Mouse (Mus musculus) forebrain, postnatal 0 days (tissue): ENCODE results near the gene Wwc2. TPM values are rescaled to one million over a fixed set of nuclear protein-coding genes. Genes with fewer than 3 reads are reported as not detected.
"Not testable (repeated sequence)": the region's sequence is repeated elsewhere in the genome, so short reads cannot be mapped to it uniquely, and the experiment has no call there.

ENCODE experiments used
- ATAC-seq: fragments of 200-750 bp; cut with Nextera tagmentation; 2 replicates; pipeline ENCODE4 v1.8.0; 2017; ENCODE audit warnings: mild to moderate bottlenecking, moderate library complexity
- DNase-seq: peaks from one replicate; pipeline ENCODE4 v3.0.0-alpha.2; 2015
- H3K27ac ChIP-seq: fragments of 300-500 bp; sonication (generic); 2 replicates; pipeline ENCODE4 v1.5.1; 2014; ENCODE audit warnings: low read depth, mild to moderate bottlenecking, antibody characterized with exemption, low read length, moderate library complexity, mixed read lengths
- H3K27me3 ChIP-seq: fragments of 300-500 bp; sonication (generic); 2 replicates; pipeline ENCODE4 v1.6.1; 2014; ENCODE audit warnings: mild to moderate bottlenecking, low read length, mixed read lengths; ENCODE audit not compliant: insufficient read depth
- H3K36me3 ChIP-seq: fragments of 300-500 bp; sonication (generic); 2 replicates; pipeline ENCODE4 v1.6.1; 2014; ENCODE audit warnings: mild to moderate bottlenecking, moderate library complexity; ENCODE audit not compliant: insufficient read depth
- H3K4me1 ChIP-seq: fragments of 300-500 bp; sonication (generic); 2 replicates; pipeline ENCODE4 v1.6.1; 2014; ENCODE audit warnings: antibody characterized with exemption; ENCODE audit not compliant: insufficient read depth
- H3K4me2 ChIP-seq: fragments of 300-500 bp; sonication (generic); 2 replicates; pipeline ENCODE4 v1.6.1; 2014; ENCODE audit warnings: low read depth, mild to moderate bottlenecking, moderate library complexity
- H3K4me3 ChIP-seq: fragments of 300-500 bp; sonication (generic); 2 replicates; pipeline ENCODE4 v1.5.1; 2014; ENCODE audit warnings: low read depth, low read length, mixed read lengths
- H3K9ac ChIP-seq: fragments of 300-500 bp; sonication (generic); 2 replicates; pipeline ENCODE4 v1.6.1; 2014; ENCODE audit warnings: mild to moderate bottlenecking
- H3K9me3 ChIP-seq: fragments of 300-500 bp; sonication (generic); 2 replicates; pipeline ENCODE4 v1.6.1; 2016; ENCODE audit warnings: low read length
- CTCF ChIP-seq: sonication (generic); IDR thresholded peaks from 2 replicates; pipeline ENCODE4 v1.5.1; 2016; ENCODE audit warnings: antibody characterized with exemption, control low read depth, low read depth
- WGBS: fragments of 180-500 bp; shearing (Covaris S2); extraction: QIAGEN DNeasy Blood & Tissue Kit; methylation state at CpG from one replicate; pipeline ENCODE4 v1.1.7; 2014; 5-methylcytosine and 5-hydroxymethylcytosine counted together
- polyA plus RNA-seq: library from polyadenylated mRNA; unstranded; fragments of >200 nt; fragmentation: Nextera tagmentation; extraction: Ambion mirVana; gene quantifications from 2 replicates; pipeline ENCODE4 v1.2.1, GENCODE M21; 2015
- total RNA-seq: library from RNA; depleted of rRNA; stranded (reverse); fragments of >200 nt; gene quantifications from 2 replicates; pipeline ENCODE4 v1.2.3, GENCODE M21; 2014

Wwc2 gene
- total and polyA plus RNA-seq, 2 experiments from 2014 or later = 4.7 to 8.4 TPM

GRCm38 (mm10) chr8:47833944-47834343 lies 156.8 kb downstream of the Wwc2 start:
- ATAC-seq (no peak), DNase-seq (no peak)
- WGBS = 62% methylated on average over 1 of the region's 1 CpGs
- H3K27ac ChIP-seq = no peak overlapping the region
- no peak overlapping the region for H3K9ac ChIP-seq
- no peaks in the 10 kb centered on the region for H3K4me1 ChIP-seq
- no peak overlapping the region for H3K4me3 ChIP-seq
- H3K4me2 ChIP-seq = no peak overlapping the region
- no peak for TF ChIP-seq CTCF
- H3K9me3 ChIP-seq = no peaks in the 10 kb centered on the region
- no peaks in the 10 kb centered on the region for H3K27me3 ChIP-seq
- 0 out of 2 replicates have a peak, but pooled peaks cover 2% of the 10 kb centered on the region for H3K36me3 ChIP-seq

GRCm38 (mm10) chr8:47832616-47833015 lies 158.1 kb downstream of the Wwc2 start:
- no peak for DNase-seq
- H3K27ac ChIP-seq = no peak overlapping the region
- no peaks in the 10 kb centered on the region for H3K27me3 ChIP-seq
- no peak overlapping the region for H3K9ac ChIP-seq
- no peak overlapping the region for H3K4me3 ChIP-seq
- no peak overlapping the region for H3K4me2 ChIP-seq
- no peak for ATAC-seq
- no peaks in the 10 kb centered on the region for H3K9me3 ChIP-seq
- 0 out of 2 replicates have a peak, but pooled peaks cover 2% of the 10 kb centered on the region for H3K36me3 ChIP-seq
- no peaks in the 10 kb centered on the region for H3K4me1 ChIP-seq
- WGBS = 61% methylated on average over 6 of the region's 6 CpGs
- TF ChIP-seq CTCF = no peak

GRCm38 (mm10) chr8:47826911-47827310 lies 163.8 kb downstream of the Wwc2 start:
- Histone ChIP-seq H3K4me3 (no peak overlapping the region), H3K4me2 (no peak overlapping the region), H3K9ac (no peak overlapping the region), H3K9me3 (no peaks in the 10 kb centered on the region), H3K4me1 (no peaks in the 10 kb centered on the region), H3K27ac (no peak overlapping the region), H3K36me3 (0 out of 2 replicates have a peak, but pooled peaks cover 2% of the 10 kb centered on the region), H3K27me3 (no peaks in the 10 kb centered on the region)
- ATAC-seq (no peak), DNase-seq (no peak)
- 85% methylated on average over 9 of the region's 9 CpGs for WGBS
- no peak for TF ChIP-seq CTCF

- Histone ChIP-seq H3K36me3 (no peaks in the 10 kb centered on the region), H3K27ac (no peak overlapping the region), H3K9ac (no peak overlapping the region), H3K4me3 (no peak overlapping the region), H3K27me3 (no peaks in the 10 kb centered on the region), H3K4me1 (no peaks in the 10 kb centered on the region), H3K9me3 (no peaks in the 10 kb centered on the region), H3K4me2 (no peak overlapping the region)
- TF ChIP-seq CTCF = no peak
- DNase-seq (no peak), ATAC-seq (no peak)
- WGBS = 39% methylated on average over 5 of the region's 5 CpGs
Observed at GRCm38 (mm10) chr8:47825596-47825995, 165.1 kb downstream of the Wwc2 start.

- no peak for TF ChIP-seq CTCF
- WGBS = 15% methylated on average over 13 of the region's 13 CpGs
- peak; percentile 8 for DNase-seq
Observed at GRCm38 (mm10) chr8:47824182-47824581, 166.5 kb downstream of the Wwc2 start, which contains the start of gene Cldn22. Gene Cldn22, plus strand, starts transcription at chr8:47824482.

GRCm38 (mm10) chr8:47823777-47824176 lies 166.9 kb downstream of the Wwc2 start:
- H3K4me3 ChIP-seq = no peak overlapping the region
- peak; percentile 3 for DNase-seq
- no peak for ATAC-seq

More at GRCm38 (mm10) chr8:47824182-47824581, 166.5 kb downstream of the Wwc2 start, which contains the start of gene Cldn22:
- Histone ChIP-seq H3K4me1 (no peaks in the 10 kb centered on the region), H3K27me3 (no peaks in the 10 kb centered on the region), H3K4me3 (no peak within 1 kb of the TSS), H3K27ac (no peak within 1 kb of the TSS), H3K36me3 (no peaks in the 10 kb centered on the region), H3K9ac (no peak within 1 kb of the TSS), H3K4me2 (no peak within 1 kb of the TSS), H3K9me3 (no peaks in the 10 kb centered on the region)
- 0 out of 2 replicates have a peak, but pooled peaks have one; percentile 29 for ATAC-seq

GRCm38 (mm10) chr8:47822541-47822940 lies 168.2 kb downstream of the Wwc2 start:
- DNase-seq, H3K27ac ChIP-seq, H3K27me3 ChIP-seq, H3K4me2 ChIP-seq, H3K36me3 ChIP-seq, H3K4me1 ChIP-seq, H3K9ac ChIP-seq, H3K9me3 ChIP-seq, ATAC-seq, H3K4me3 ChIP-seq: not testable (repeated sequence)
- WGBS = 84% methylated on average over 7 of the region's 9 CpGs

More at GRCm38 (mm10) chr8:47823777-47824176, 166.9 kb downstream of the Wwc2 start:
- H3K9ac ChIP-seq = no peak overlapping the region
- H3K4me2 ChIP-seq = no peak overlapping the region
- 24% methylated on average over 10 of the region's 10 CpGs for WGBS
- no peaks in the 10 kb centered on the region for H3K9me3 ChIP-seq
- H3K4me1 ChIP-seq = no peaks in the 10 kb centered on the region
- no peak overlapping the region for H3K27ac ChIP-seq
- no peaks in the 10 kb centered on the region for H3K36me3 ChIP-seq
- no peaks in the 10 kb centered on the region for H3K27me3 ChIP-seq
- no peak for TF ChIP-seq CTCF
